Mouse (Mus musculus) kidney, embryonic 14.5 days (tissue): ENCODE data around the gene Col8a2. TPM values are rescaled to one million over a fixed set of nuclear protein-coding genes. Genes with fewer than 3 reads are reported as not detected.

Experiments used
- polyA plus RNA-seq: library from polyadenylated mRNA; unstranded; fragments of >200 nt; fragmentation: Nextera tagmentation; extraction: Ambion mirVana; gene quantifications from 2 replicates; pipeline ENCODE4 v1.2.1, GENCODE M21; 2014

Gene Col8a2
- polyA plus RNA-seq, 1 experiment from 2014 or later = 6.8 TPM

Other genes with a start within 250 kb of the Col8a2 start
- 154 and 177 TPM in 2 replicates for gene Mrps15, start 239.9 kb upstream of the Col8a2 start, polyA plus RNA-seq
- 17.7 and 19.6 TPM in 2 replicates for gene Oscp1, start 228.2 kb upstream of the Col8a2 start, polyA plus RNA-seq
- 47.3 and 52.4 TPM in 2 replicates for gene Lsm10, start 190.2 kb upstream of the Col8a2 start, polyA plus RNA-seq
- 19.1 and 24.9 TPM in 2 replicates for gene Stk40, start 182.8 kb upstream of the Col8a2 start, polyA plus RNA-seq
- gene Eva1b, start 139.0 kb upstream of the Col8a2 start, polyA plus RNA-seq = 96.1 and 124 TPM in 2 replicates
- 7.3 and 8.7 TPM in 2 replicates for gene Sh3d21, start 123.3 kb upstream of the Col8a2 start, polyA plus RNA-seq
- 141 and 281 TPM in 2 replicates for gene Thrap3, start 84.0 kb upstream of the Col8a2 start, polyA plus RNA-seq
- gene Map7d1, start 30.4 kb upstream of the Col8a2 start, polyA plus RNA-seq = 35.6 and 43.3 TPM in 2 replicates
- gene Trappc3, start 24.5 kb upstream of the Col8a2 start, polyA plus RNA-seq = 19.7 and 68.6 TPM in 2 replicates
- gene Adprhl2, start 34.9 kb downstream of the Col8a2 start, polyA plus RNA-seq = 53.0 and 57.6 TPM in 2 replicates
- 2.2 and 5.1 TPM in 2 replicates for gene Tekt2, start 38.9 kb downstream of the Col8a2 start, polyA plus RNA-seq
- 13.7 and 15.6 TPM in 2 replicates for gene Ago3, start 142.8 kb downstream of the Col8a2 start, polyA plus RNA-seq
- gene Ago1, start 181.8 kb downstream of the Col8a2 start, polyA plus RNA-seq = 8.0 and 8.4 TPM in 2 replicates
- gene Ago4, start 246.7 kb downstream of the Col8a2 start, polyA plus RNA-seq = 1.3 and 1.9 TPM in 2 replicates